9 mouse cellular contexts compared by ENCODE assay signal in genomic region chr7:121730225-121730624, GRCm38 (mm10). TPM values are rescaled to one million over a fixed set of nuclear protein-coding genes. Genes with fewer than 3 reads are reported as not detected.
DNase-seq lines count a peak whose midpoint lies in the region; TF ChIP-seq lines count a peak whose summit lies in the region.
"Had no signal": no experiment of that assay in that cellular context is flagged by ENCODE, and none has a peak within 500 bp of the region (broad histone marks: within the 10 kb centered on the region; RNA-seq: fewer than 3 reads in every experiment).

No protein-coding gene starts in this region.

- H3K27me3 ChIP-seq in thymus, adult 2 months (ENCODE audit: control insufficient read depth, insufficient read depth, low read length) = no peaks in the 10 kb centered on the region
- peaks cover 14% of the 10 kb centered on the region for H3K27me3 ChIP-seq in myocyte (ENCODE audit: control insufficient read depth, insufficient read depth, insufficient read length)

- TF ChIP-seq POLR2A in thymus, adult 2 months (IDR thresholded peaks at IDR 0.05; ENCODE audit: control insufficient read depth, extremely low read depth, insufficient read depth, low read length, poor library complexity) = no peak
- no peak for TF ChIP-seq POLR2A in myocyte (IDR thresholded peaks at IDR 0.05; ENCODE audit: insufficient read length, low read depth)

- no peak overlapping the region for H3K4me2 ChIP-seq in myocyte (ENCODE audit: low read depth)
- H3K4me2 ChIP-seq: heart, embryonic 13.5 days had no signal

- peak; percentile 19 for DNase-seq in gastrocnemius, postnatal 14 days
- no peak for DNase-seq in gastrocnemius, adult 2 months
- DNase-seq in thymus, adult 2 months = peak; percentile 26
- DNase-seq in thymus, adult 18-20 months = no peak
- peak; percentile 47 to 74 for DNase-seq in heart, postnatal 10 days
- no peak for DNase-seq in gastrocnemius, adult 18-20 months (ENCODE audit: low spot score)
- no peak for DNase-seq in left cerebral cortex, postnatal 36 days (ENCODE audit: low spot score in 2 of 2)

- H3ac ChIP-seq in myocyte (ENCODE audit: control insufficient read depth, insufficient read length) = no peak overlapping the region

- H3K4me1 ChIP-seq in thymus, adult 2 months (replicated peaks; ENCODE audit: control insufficient read depth, insufficient read depth, low read length) = no peaks in the 10 kb centered on the region

- H3K4me3 ChIP-seq in gastrocnemius, adult 2 months = no peak overlapping the region
- H3K4me3 ChIP-seq in thymus, adult 2 months (ENCODE audit: control insufficient read depth, insufficient read depth, low read length) = no peak overlapping the region
- H3K4me3 ChIP-seq in myocyte = no peak overlapping the region
- H3K4me3 ChIP-seq: heart, embryonic 13.5 days had no signal

- no peaks in the 10 kb centered on the region for H3K36me3 ChIP-seq in thymus, adult 2 months (ENCODE audit: control insufficient read depth, insufficient read depth, low read length)
- no peaks in the 10 kb centered on the region for H3K36me3 ChIP-seq in myocyte (ENCODE audit: control insufficient read depth, insufficient read depth)
- H3K36me3 ChIP-seq: heart, embryonic 13.5 days had no signal

- H3K79me2 ChIP-seq in myocyte (ENCODE audit: control insufficient read depth, insufficient read depth) = no peaks in the 10 kb centered on the region

- H3K27ac ChIP-seq in gastrocnemius, adult 2 months = no peak overlapping the region
- H3K27ac ChIP-seq in thymus, adult 2 months (ENCODE audit: control insufficient read depth, insufficient read depth, low read length) = no peak overlapping the region
- H3K27ac ChIP-seq: heart, embryonic 13.5 days had no signal

- 18% methylated on average over 5 of the region's 5 CpGs for WGBS in thymus, adult 2 months

- TF ChIP-seq CTCF in gastrocnemius, adult 2 months (IDR thresholded peaks at IDR 0.05) = no peak
- TF ChIP-seq CTCF in thymus, adult 2 months (IDR thresholded peaks at IDR 0.05; ENCODE audit: borderline replicate concordance, control insufficient read depth, extremely low read depth, insufficient read depth, low read length, poor library complexity) = no peak

- intact Hi-C loops in gastrocnemius, postnatal 14 days (cut with DNase I; ENCODE audit: low total_unique reads) = loop anchor here (5.0 kb wide), 1 partner anchor 232 kb away; no protein-coding TSS in a partner anchor
- intact Hi-C loops in gastrocnemius, adult 2 months (cut with DNase I) = loop anchor here (5.0 kb wide), 1 partner anchor 247 kb away; no protein-coding TSS in a partner anchor
- intact Hi-C loops in heart, postnatal 10 days (cut with DNase I) = no loop called here
- intact Hi-C loops in left cerebral cortex, postnatal 36 days (cut with DNase I) = no loop called here

TF ChIP-seq in myocyte, 11 proteins besides CTCF, POLR2A, EP300 and RAD21:
- TF ChIP-seq MAX (IDR thresholded peaks at IDR 0.05; ENCODE audit: low read depth) (no peak), E2F4 (IDR thresholded peaks at IDR 0.05; ENCODE audit: insufficient read depth) (no peak), REST (IDR thresholded peaks at IDR 0.05; ENCODE audit: insufficient read depth, insufficient read length) (peak; percentile 94)

RNA-seq across cellular contexts. Expression of gene Scnn1g, which starts 4.1 kb away (rescaled TPM):
- total RNA-seq in gastrocnemius, postnatal 14 days (2021) = not detected
- not detected for total RNA-seq in gastrocnemius, adult 2 months (2021)
- 0.61 and 1.3 TPM in 2 replicates for polyA plus RNA-seq in thymus, adult 2 months (2012; rRNA removed)
- not detected for total RNA-seq in heart, postnatal 10 days (2021)
- polyA plus RNA-seq in myocyte (2012; fragmentation: generic; extraction: Trizol) = not detected
- total RNA-seq in gastrocnemius, adult 18-20 months (2021) = not detected
- total RNA-seq in left cerebral cortex, postnatal 36 days (2021) = under 1 TPM in 1 of 2 experiments, not detected in 1; 0.20 TPM

RNA-seq across cellular contexts. Expression of gene Usp31, which starts 23.2 kb away (rescaled TPM):
- total RNA-seq in gastrocnemius, postnatal 14 days (2021) = 1 to 10 TPM; 4.3 to 4.6 TPM
- total RNA-seq in gastrocnemius, adult 2 months (2021) = 1 to 10 TPM; 7.7 to 8.6 TPM
- 7.1 and 11.3 TPM in 2 replicates for polyA plus RNA-seq in thymus, adult 2 months (2012; rRNA removed)
- 1 to 10 TPM; 7.2 to 8.9 TPM for total RNA-seq in heart, postnatal 10 days (2021)
- polyA plus RNA-seq in myocyte (2012; fragmentation: generic; extraction: Trizol) = 3.6 TPM
- total RNA-seq in gastrocnemius, adult 18-20 months (2021) = 1 to 10 TPM; 6.4 to 7.2 TPM
- total RNA-seq in left cerebral cortex, postnatal 36 days (2021) = 10 to 100 TPM; 71.0 to 82.9 TPM

Comparison
In these comparisons a context has a peak if more than half of its experiments do, and no peak if none do; other contexts are left out.
1. DNase-seq: peak in gastrocnemius, postnatal 14 days (single experiment), thymus, adult 2 months (single experiment) and heart, postnatal 10 days (2 of 2); none in gastrocnemius, adult 2 months (single experiment), thymus, adult 18-20 months (0 of 2), gastrocnemius, adult 18-20 months (single experiment) and left cerebral cortex, postnatal 36 days (0 of 2).
2. RNA of gene Usp31, which starts 23.2 kb away (total RNA-seq): 71.0 to 82.9 TPM in left cerebral cortex, postnatal 36 days; 7.2 to 8.9 TPM in heart, postnatal 10 days, 7.7 to 8.6 TPM in gastrocnemius, adult 2 months, 6.4 to 7.2 TPM in gastrocnemius, adult 18-20 months and 4.3 to 4.6 TPM in gastrocnemius, postnatal 14 days; every median in the first group is over 4 times any median in the second.
3. intact Hi-C loops: an anchor here in gastrocnemius, postnatal 14 days (5.0 kb wide) and gastrocnemius, adult 2 months (5.0 kb wide); none called in heart, postnatal 10 days and left cerebral cortex, postnatal 36 days.